Mouse (Mus musculus): ENCODE measurements around the gene Cd3e.

- TF ChIP-seq GATA1 (IDR thresholded peaks at IDR 0.05; ENCODE audit: low read length) = no peak
- TF ChIP-seq TAL1 (IDR thresholded peaks at IDR 0.05; ENCODE audit: low read length) = no peak
Measured at GRCm38 (mm10) chr9:44981104-44981503, 28.3 kb downstream of the Cd3e start.
